Comparison of ENCODE assay signal across 17 mouse cellular contexts in the genomic region with DNA sequence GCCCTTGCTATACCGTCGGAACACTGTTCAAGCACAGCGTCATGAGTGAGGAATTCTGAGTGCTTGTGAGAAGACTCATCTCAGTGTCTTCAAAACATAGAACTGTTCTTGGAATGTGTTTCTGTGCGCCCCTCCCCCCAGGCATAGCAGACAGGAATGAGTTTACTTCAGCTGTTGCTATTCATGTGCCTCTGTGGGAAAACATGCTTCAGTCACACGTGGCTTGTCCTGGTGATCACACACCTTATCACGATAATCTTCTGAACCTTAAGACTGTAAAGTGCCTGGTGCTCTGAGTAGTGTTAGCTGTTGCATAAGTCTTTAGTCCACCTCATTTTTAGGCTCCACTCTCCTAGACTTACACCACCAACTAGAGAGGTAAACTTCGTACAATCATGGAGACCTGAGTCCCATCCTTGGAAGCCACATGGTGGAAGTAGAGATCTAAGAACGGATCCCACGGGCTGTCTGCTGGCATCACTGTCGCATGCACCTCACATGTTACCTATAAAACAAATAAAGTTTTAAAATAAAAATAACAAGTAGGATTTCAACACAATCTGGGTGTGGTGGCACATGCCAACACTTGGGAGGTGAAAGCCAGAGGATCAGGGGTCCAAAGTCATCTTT.
DNase-seq lines count a peak whose midpoint lies in the region; ATAC-seq and TF ChIP-seq lines count a peak whose summit lies in the region.
"Had no signal": no experiment of that assay in that cellular context is flagged by ENCODE, and none has a peak within 500 bp of the region (broad histone marks: within the 10 kb centered on the region; RNA-seq: fewer than 3 reads in every experiment).

No protein-coding gene starts in this region.

- DNase-seq in kidney, adult 2 months: peak; percentile 56
- peak; percentile 54 to 71 for DNase-seq in kidney, postnatal 36 days
- DNase-seq in lung, postnatal 4 days: peak; percentile 15 to 41
- DNase-seq in spleen, postnatal 14 days (ENCODE audit: low spot score in 2 of 2): no peak
- no peak for DNase-seq in cerebellum, adult 8-10 months
- DNase-seq: adrenal gland, postnatal 10 days; B cell, adult 2 months; heart, adult 2 months; heart, postnatal 14 days; retina, postnatal 1 day had no signal

- ATAC-seq in kidney, embryonic 15.5 days (replicated peaks; ENCODE audit: low FRiP score): no peak
- ATAC-seq in intestine, embryonic 16.5 days: no peak
- no peak for ATAC-seq in cerebellum, adult (ENCODE audit: insufficient number of reproducible peaks, low FRiP score, low TSS enrichment)
- ATAC-seq: forebrain, embryonic 14.5 days had no signal

- no peak overlapping the region for H3K4me2 ChIP-seq in kidney, embryonic 15.5 days
- H3K4me2 ChIP-seq in intestine, embryonic 16.5 days (ENCODE audit: low read depth, low read length): no peak overlapping the region
- H3K4me2 ChIP-seq: hindbrain, embryonic 14.5 days; limb, embryonic 12.5 days had no signal

- peaks cover 24% of the 10 kb centered on the region for H3K4me1 ChIP-seq in kidney, adult 2 months (ENCODE audit: control insufficient read depth, insufficient read depth, low read length)
- H3K4me1 ChIP-seq in kidney, embryonic 15.5 days: 0 out of 2 replicates have a peak, but pooled peaks cover 5% of the 10 kb centered on the region
- H3K4me1 ChIP-seq in intestine, embryonic 16.5 days (ENCODE audit: control insufficient read depth, insufficient read depth, low read length): peaks cover 7% of the 10 kb centered on the region; the same call in 1 of the 2 replicates
- H3K4me1 ChIP-seq: limb, embryonic 12.5 days had no signal

- TF ChIP-seq POLR2A in kidney, adult 2 months (IDR thresholded peaks at IDR 0.05; ENCODE audit: low read depth, low read length): no peak

- peak overlapping the region; percentile 88 for H3K27ac ChIP-seq in kidney, adult 2 months (ENCODE audit: insufficient read depth, low read depth, low read length)
- no peak overlapping the region for H3K27ac ChIP-seq in kidney, embryonic 15.5 days
- peak overlapping the region; percentile 85; the same call in 1 of the 2 replicates for H3K27ac ChIP-seq in intestine, embryonic 16.5 days (ENCODE audit: low read length)
- H3K27ac ChIP-seq: heart, adult 2 months; hindbrain, embryonic 14.5 days; left cerebral cortex, adult 2 months; limb, embryonic 12.5 days had no signal

- no peak overlapping the region for H3K4me3 ChIP-seq in kidney, adult 2 months (ENCODE audit: insufficient read depth, low read depth, low read length)
- no peak overlapping the region for H3K4me3 ChIP-seq in kidney, embryonic 15.5 days (replicated peaks)
- H3K4me3 ChIP-seq in intestine, embryonic 16.5 days (ENCODE audit: low read length): no peak overlapping the region
- H3K4me3 ChIP-seq: heart, adult 2 months; left cerebral cortex, adult 2 months; limb, embryonic 12.5 days had no signal

- no peaks in the 10 kb centered on the region for H3K27me3 ChIP-seq in kidney, adult 2 months (replicated peaks; ENCODE audit: control insufficient read depth, insufficient read depth, low read length)
- no peaks in the 10 kb centered on the region for H3K27me3 ChIP-seq in kidney, embryonic 15.5 days
- no peaks in the 10 kb centered on the region for H3K27me3 ChIP-seq in intestine, embryonic 16.5 days (replicated peaks; ENCODE audit: control insufficient read depth, insufficient read depth, low read length)
- H3K27me3 ChIP-seq: limb, embryonic 12.5 days had no signal

- H3K36me3 ChIP-seq in kidney, adult 2 months (ENCODE audit: control insufficient read depth, insufficient read depth, low read length): no peaks in the 10 kb centered on the region
- no peaks in the 10 kb centered on the region for H3K36me3 ChIP-seq in kidney, embryonic 15.5 days
- H3K36me3 ChIP-seq in intestine, embryonic 16.5 days (ENCODE audit: control insufficient read depth, insufficient read depth, low read length): no peaks in the 10 kb centered on the region
- H3K36me3 ChIP-seq: limb, embryonic 12.5 days had no signal

- H3K9ac ChIP-seq in kidney, embryonic 15.5 days: no peak overlapping the region
- H3K9ac ChIP-seq in intestine, embryonic 16.5 days (ENCODE audit: low read depth, low read length): no peak overlapping the region
- H3K9ac ChIP-seq: hindbrain, embryonic 14.5 days; limb, embryonic 12.5 days had no signal

- H3K9me3 ChIP-seq in kidney, embryonic 15.5 days (replicated peaks): no peaks in the 10 kb centered on the region
- H3K9me3 ChIP-seq in intestine, embryonic 16.5 days (ENCODE audit: control insufficient read depth, low read length): no peaks in the 10 kb centered on the region

- 73% methylated on average over 10 of the region's 10 CpGs for WGBS in kidney, adult 2 months
- 82% methylated on average over 10 of the region's 10 CpGs for WGBS in kidney, embryonic 15.5 days
- 73% methylated on average over 10 of the region's 10 CpGs for WGBS in intestine, embryonic 16.5 days

- TF ChIP-seq CTCF in kidney, adult 2 months (conservative IDR thresholded peaks at IDR 0.05; ENCODE audit: insufficient read depth, insufficient read length, low read depth, low read length): no peak; the same call in 1 of the 2 replicates

Comparison
In these comparisons a context has a peak if more than half of its experiments do, and no peak if none do; other contexts are left out.
1. DNase-seq: peak in kidney, adult 2 months (single experiment), kidney, postnatal 36 days (2 of 2) and lung, postnatal 4 days (2 of 2); none in spleen, postnatal 14 days (0 of 2) and cerebellum, adult 8-10 months (single experiment).